Mouse (Mus musculus) spleen, adult 2 months (tissue): ENCODE measurements around the gene Hspa1l.

Source experiments
- CTCF ChIP-seq: fragments of 200-500 bp; IDR thresholded peaks from 2 replicates; pipeline ENCODE4 v1.5.1; 2011; ENCODE audit warnings: mild to moderate bottlenecking, inconsistent platforms; ENCODE audit not compliant: insufficient read depth, insufficient read length, insufficient replicate concordance; ENCODE audit errors: extremely low read depth
- POLR2A ChIP-seq: fragments of 200-500 bp; IDR thresholded peaks from 2 replicates; pipeline ENCODE4 v1.6.1; 2011; ENCODE audit warnings: low read depth, low read length, inconsistent platforms

DNA sequence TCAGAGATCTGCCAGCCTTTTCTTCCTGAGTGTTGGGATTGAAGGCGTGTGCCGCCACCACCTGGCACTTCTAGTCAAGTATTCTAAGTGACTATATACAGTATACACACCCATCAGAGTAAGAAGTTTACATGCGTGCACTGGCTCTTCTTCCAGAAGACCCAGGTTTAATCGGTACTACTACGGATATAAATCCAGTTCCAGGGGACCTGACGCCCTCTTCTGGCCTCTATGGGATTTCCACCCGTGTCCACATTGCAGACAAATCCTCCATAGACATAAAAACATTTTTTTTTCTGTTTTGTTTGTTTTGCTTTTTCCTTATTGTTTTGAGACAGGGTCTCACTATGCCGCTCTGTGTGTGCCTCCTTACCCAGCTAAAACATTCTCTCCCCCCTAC is 24.9 kb upstream of the Hspa1l start:
- TF ChIP-seq CTCF (peak; percentile 5; the same call in 1 of the 2 replicates), POLR2A (no peak)
